Mouse (Mus musculus) intestine, embryonic 14.5 days (tissue): ENCODE data around the gene Tnfrsf9. TPM values are rescaled to one million over a fixed set of nuclear protein-coding genes. Genes with fewer than 3 reads are reported as not detected.

Source experiments
- ATAC-seq: fragments of 200-750 bp; cut with Nextera tagmentation; replicated peaks from 2 replicates; pipeline ENCODE4 v1.8.0; 2017; ENCODE audit warnings: low read depth, moderate number of reproducible peaks, moderate TSS enrichment, moderate library complexity; ENCODE audit not compliant: low FRiP score, low TSS enrichment
- DNase-seq: peaks from one replicate; pipeline ENCODE4 v3.0.0-alpha.2; 2018; ENCODE audit warnings: low spot score
- H3K27ac ChIP-seq: fragments of 300-500 bp; sonication (generic); 2 replicates; pipeline ENCODE4 v1.5.1; 2014; ENCODE audit warnings: low read depth, mild to moderate bottlenecking, control low read depth
- H3K27me3 ChIP-seq: fragments of 300-500 bp; sonication (generic); replicated peaks from 2 replicates; pipeline ENCODE4 v1.6.1; 2014; ENCODE audit warnings: low read length, control low read depth; ENCODE audit not compliant: control insufficient read depth, insufficient read depth
- H3K36me3 ChIP-seq: fragments of 300-500 bp; sonication (generic); 2 replicates; pipeline ENCODE4 v1.6.1; 2014; ENCODE audit warnings: low read length, control low read depth; ENCODE audit not compliant: control insufficient read depth, insufficient read depth
- H3K4me1 ChIP-seq: fragments of 300-500 bp; sonication (generic); replicated peaks from 2 replicates; pipeline ENCODE4 v1.6.1; 2014; ENCODE audit warnings: low read length, control low read depth, mixed read lengths; ENCODE audit not compliant: control insufficient read depth, insufficient read depth
- H3K4me2 ChIP-seq: fragments of 300-500 bp; sonication (generic); 2 replicates; pipeline ENCODE4 v1.6.1; 2014; ENCODE audit warnings: low read length
- H3K4me3 ChIP-seq: fragments of 300-500 bp; sonication (generic); 2 replicates; pipeline ENCODE4 v1.5.1; 2014; ENCODE audit warnings: low read depth, low read length, control low read depth, mixed read lengths
- H3K9ac ChIP-seq: fragments of 300-500 bp; sonication (generic); 2 replicates; pipeline ENCODE4 v1.6.1; 2014; ENCODE audit warnings: mild to moderate bottlenecking, low read length
- H3K9me3 ChIP-seq: fragments of 300-500 bp; sonication (generic); 2 replicates; pipeline ENCODE4 v1.6.1; 2016; ENCODE audit warnings: low read length, control low read depth; ENCODE audit not compliant: control insufficient read depth
- WGBS: fragments of 180-500 bp; shearing (Covaris S2); extraction: QIAGEN DNeasy Blood & Tissue Kit; methylation state at CpG from one replicate; pipeline ENCODE4 v1.1.7; 2014; 5-methylcytosine and 5-hydroxymethylcytosine counted together
- polyA plus RNA-seq: library from polyadenylated mRNA; unstranded; fragments of >200 nt; fragmentation: Nextera tagmentation; extraction: Ambion mirVana; gene quantifications from 2 replicates; pipeline ENCODE4 v1.2.1, GENCODE M21; 2014

Tnfrsf9 gene
- polyA plus RNA-seq: 1.3 and 1.4 TPM in 2 replicates

GRCm38 (mm10) chr4:150914290-150914733 lies at the start of gene Tnfrsf9, which contains the start of gene Park7:
Tnfrsf9 (plus strand) TSS chr4:150914562.
Park7 (minus strand) TSS chr4:150914437.
- DNase-seq: peak; percentile 95
- H3K27me3 ChIP-seq: no peaks in the 10 kb centered on the region

DNA sequence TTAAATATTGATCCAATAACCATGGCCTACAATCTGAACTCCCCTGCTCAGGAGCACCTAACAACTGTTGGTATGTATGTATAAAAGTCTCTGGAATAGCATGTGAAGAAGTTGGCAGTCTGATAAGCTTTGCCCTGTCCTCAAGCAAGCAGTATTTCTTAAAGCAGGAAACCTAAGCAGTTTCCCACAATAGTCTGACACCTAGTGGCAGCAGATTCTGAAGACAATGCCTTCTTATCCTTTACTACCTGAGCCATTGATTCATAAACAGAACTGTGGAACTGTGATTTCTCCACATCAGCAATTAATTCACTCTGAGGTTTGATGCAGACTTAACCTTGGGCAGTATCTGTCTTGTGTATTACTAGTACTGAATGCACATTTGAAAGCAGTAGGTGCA lies 49.0 kb upstream of the Tnfrsf9 start:
- no peak overlapping the region for H3K4me3 ChIP-seq
- peaks cover 11% of the 10 kb centered on the region for H3K4me1 ChIP-seq
- DNase-seq (no peak), ATAC-seq (no peak)
- no peaks in the 10 kb centered on the region for H3K9me3 ChIP-seq
- H3K36me3 ChIP-seq: peaks cover 38% of the 10 kb centered on the region
- no peak overlapping the region for H3K9ac ChIP-seq
- no peak overlapping the region for H3K4me2 ChIP-seq
- H3K27me3 ChIP-seq: no peaks in the 10 kb centered on the region
- H3K27ac ChIP-seq: no peak overlapping the region

More at GRCm38 (mm10) chr4:150914290-150914733, at the start of gene Tnfrsf9, which contains the start of gene Park7:
- peak within 1 kb of the TSS; percentile 76 for H3K9ac ChIP-seq
- no peaks in the 10 kb centered on the region for H3K9me3 ChIP-seq
- peaks cover 12% of the 10 kb centered on the region for H3K4me1 ChIP-seq
- under 1% methylated on average over 48 of the region's 48 CpGs for WGBS
- ATAC-seq: peak; percentile 83
- peak within 1 kb of the TSS; percentile 72 for H3K4me3 ChIP-seq
- no peaks in the 10 kb centered on the region for H3K36me3 ChIP-seq
- H3K27ac ChIP-seq: peak within 1 kb of the TSS; percentile 89
- peak within 1 kb of the TSS; percentile 80 for H3K4me2 ChIP-seq

- Histone ChIP-seq H3K4me1 (peaks cover 10% of the 10 kb centered on the region; the same call in 1 of the 2 replicates), H3K4me2 (no peak overlapping the region), H3K4me3 (no peak overlapping the region), H3K27me3 (no peaks in the 10 kb centered on the region), H3K27ac (no peak overlapping the region), H3K9me3 (no peaks in the 10 kb centered on the region), H3K36me3 (peaks cover 38% of the 10 kb centered on the region), H3K9ac (no peak overlapping the region)
- no peak for ATAC-seq
- DNase-seq: no peak
- 92% methylated on average over 11 of the region's 11 CpGs for WGBS
Measured at GRCm38 (mm10) chr4:150866069-150866468, 48.3 kb upstream of the Tnfrsf9 start.

- Histone ChIP-seq H3K9ac (no peak overlapping the region), H3K9me3 (no peaks in the 10 kb centered on the region), H3K4me1 (peaks cover 14% of the 10 kb centered on the region), H3K27me3 (no peaks in the 10 kb centered on the region), H3K4me3 (no peak overlapping the region), H3K36me3 (peaks cover 38% of the 10 kb centered on the region), H3K27ac (no peak overlapping the region), H3K4me2 (no peak overlapping the region)
- ATAC-seq: no peak
- 94% methylated on average over 12 of the region's 12 CpGs for WGBS
- DNase-seq: no peak
Measured at GRCm38 (mm10) chr4:150866494-150866893, 47.9 kb upstream of the Tnfrsf9 start.

- no peak overlapping the region for H3K9ac ChIP-seq
- H3K4me3 ChIP-seq: no peak overlapping the region
- H3K27ac ChIP-seq: no peak overlapping the region
- H3K36me3 ChIP-seq: peaks cover 38% of the 10 kb centered on the region
- no peak overlapping the region for H3K4me2 ChIP-seq
- no peaks in the 10 kb centered on the region for H3K27me3 ChIP-seq
- DNase-seq: no peak
- no peaks in the 10 kb centered on the region for H3K9me3 ChIP-seq
- ATAC-seq: no peak
- peaks cover 25% of the 10 kb centered on the region for H3K4me1 ChIP-seq
- WGBS: 73% methylated on average over 6 of the region's 6 CpGs
Measured at GRCm38 (mm10) chr4:150868161-150868560, 46.2 kb upstream of the Tnfrsf9 start.

DNA sequence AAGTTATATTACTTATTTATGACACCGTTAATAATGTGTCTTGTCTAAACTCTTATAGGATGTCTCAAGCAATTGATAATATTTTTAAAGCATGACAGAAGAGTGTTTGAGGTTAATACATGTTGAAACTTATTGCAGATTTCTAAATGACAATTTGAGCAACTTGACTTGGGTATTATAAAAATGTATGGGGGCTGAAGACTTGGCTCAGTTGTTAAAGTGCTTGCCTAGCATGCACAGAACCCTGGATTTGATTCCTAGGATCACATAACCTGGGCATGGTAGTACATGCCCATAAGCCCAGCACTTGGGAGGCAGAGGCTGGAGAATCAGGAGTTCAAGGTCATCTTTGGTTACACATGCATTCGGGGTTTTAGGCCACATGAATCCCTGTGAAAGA lies 45.5 kb upstream of the Tnfrsf9 start:
- Histone ChIP-seq H3K4me2 (no peak overlapping the region), H3K27ac (no peak overlapping the region), H3K36me3 (peaks cover 38% of the 10 kb centered on the region), H3K4me3 (no peak overlapping the region), H3K4me1 (peaks cover 22% of the 10 kb centered on the region), H3K9ac (no peak overlapping the region), H3K27me3 (no peaks in the 10 kb centered on the region), H3K9me3 (no peaks in the 10 kb centered on the region)
- DNase-seq (no peak), ATAC-seq (no peak)
- 77% methylated on average over 2 of the region's 2 CpGs for WGBS

GRCm38 (mm10) chr4:150869276-150870197 lies 44.8 kb upstream of the Tnfrsf9 start:
- no peak overlapping the region for H3K9ac ChIP-seq
- WGBS: 62% methylated on average over 16 of the region's 17 CpGs
- H3K27me3 ChIP-seq: no peaks in the 10 kb centered on the region
- no peak overlapping the region for H3K27ac ChIP-seq
- ATAC-seq (no peak), DNase-seq (no peak)
- H3K4me1 ChIP-seq: peaks cover 22% of the 10 kb centered on the region
- H3K4me3 ChIP-seq: no peak overlapping the region
- peaks cover 38% of the 10 kb centered on the region for H3K36me3 ChIP-seq
- no peaks in the 10 kb centered on the region for H3K9me3 ChIP-seq
- H3K4me2 ChIP-seq: no peak overlapping the region

GRCm38 (mm10) chr4:150870963-150871391 lies 43.4 kb upstream of the Tnfrsf9 start:
- Histone ChIP-seq H3K36me3 (peaks cover 29% of the 10 kb centered on the region), H3K9ac (no peak overlapping the region), H3K27ac (no peak overlapping the region; the same call in 1 of the 2 replicates), H3K27me3 (no peaks in the 10 kb centered on the region), H3K4me2 (no peak overlapping the region), H3K4me3 (no peak overlapping the region), H3K9me3 (no peaks in the 10 kb centered on the region), H3K4me1 (peaks cover 22% of the 10 kb centered on the region)
- ATAC-seq (no peak), DNase-seq (no peak)
- 76% methylated on average over 13 of the region's 13 CpGs for WGBS
